Mouse (Mus musculus) erythroblast, embryonic 14.5 days (primary cell): Measurements from ENCODE around the gene Tomm20l.

Experiments
- GATA1 ChIP-seq: IDR thresholded peaks from 2 replicates; pipeline ENCODE4 v1.6.1; 2012; ENCODE audit warnings: low read length, inconsistent platforms, mixed read lengths
- TAL1 ChIP-seq: IDR thresholded peaks from 3 replicates; pipeline ENCODE4 v1.6.1; 2012; ENCODE audit warnings: low read length, inconsistent platforms, mixed read lengths

DNA sequence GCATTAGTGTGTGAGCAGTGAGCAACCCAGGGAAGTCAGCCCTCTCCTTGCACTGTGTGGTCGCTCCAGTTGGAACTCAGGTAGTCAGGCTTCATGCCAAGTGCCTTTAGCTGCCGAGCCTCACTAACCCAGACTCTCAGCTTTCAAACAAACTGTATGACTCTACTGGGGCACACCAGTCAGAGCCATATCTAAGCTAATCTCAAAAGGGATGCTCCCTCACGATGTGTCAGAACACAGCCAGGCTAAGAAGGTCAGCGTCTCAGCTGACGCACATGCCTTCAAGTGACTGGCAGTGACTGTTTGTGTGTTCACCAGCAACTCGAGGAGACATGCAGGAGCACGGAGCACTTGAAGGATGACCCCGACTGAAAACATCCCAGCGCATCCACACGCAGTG lies 11.5 kb downstream of the Tomm20l start:
- no peak for TF ChIP-seq GATA1
- TF ChIP-seq TAL1 = no peak
